Mouse (Mus musculus): ENCODE measurements around the gene Sec61b. TPM values are rescaled to one million over a fixed set of nuclear protein-coding genes. Genes with fewer than 3 reads are reported as not detected.
A peak's percentile ranks its signal among the peaks of the same experiment; 100 is the strongest.

The Sec61b gene
- 10 to 100 TPM; 26.6 to 27.8 TPM for total RNA-seq (2021)
- long read RNA-seq, experiment 1, transcript Sec61b-201 (4 exons, 564 nt) = major isoform, 20 of 23 reads
- long read RNA-seq, experiment 1, partial matches to known transcripts = 2 of 23 reads
- long read RNA-seq, experiment 1, other reads (novel, unspliced or antisense) = 1 of 23 reads
- long read RNA-seq, experiment 2, transcript Sec61b-201 (4 exons, 564 nt) = major isoform, 14 of 16 reads
- long read RNA-seq, experiment 2, partial matches to known transcripts = 1 of 16 reads
- long read RNA-seq, experiment 2, other reads (novel, unspliced or antisense) = 0 of 16 reads

GRCm38 (mm10) chr4:47473968-47474729 is at the start of gene Sec61b, which contains the start of gene Alg2:
Gene Sec61b (plus strand): TSS chr4:47474658.
Gene Alg2 (minus strand): TSS chr4:47474333.
- peak; percentile 96 for DNase-seq
- intact Hi-C loops (cut with DNase I) = no loop called here

DNA sequence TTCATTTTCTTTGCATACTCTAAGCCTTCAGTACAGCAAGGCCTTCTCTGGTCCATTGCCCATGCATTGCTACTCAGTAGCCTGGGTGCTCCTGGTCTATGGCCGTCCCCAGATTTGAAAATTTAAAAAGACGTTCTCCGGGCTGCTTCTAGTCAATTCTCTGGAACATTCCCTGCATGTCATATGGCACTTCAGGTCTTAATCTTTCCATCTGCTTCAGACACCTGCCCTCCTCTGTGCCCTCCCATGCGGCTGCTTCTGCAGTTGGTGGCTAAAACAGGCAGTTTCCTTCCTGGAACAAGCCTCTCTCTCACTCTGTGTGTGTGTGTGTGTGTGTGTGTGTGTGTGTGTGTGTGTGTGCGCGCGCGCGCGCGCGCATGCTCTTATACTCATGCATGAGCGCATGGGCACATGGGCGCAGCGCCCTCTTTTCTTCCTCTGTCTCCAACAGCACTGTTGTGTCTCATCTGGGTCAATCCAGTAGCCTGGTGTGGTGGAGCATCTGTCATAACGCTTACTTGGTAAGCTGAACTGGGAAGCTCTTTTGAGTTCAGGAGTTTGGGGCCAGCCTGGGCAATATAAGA is 49.1 kb upstream of the Sec61b start:
- intact Hi-C loops (cut with DNase I) = no loop called here
- no peak for DNase-seq

GRCm38 (mm10) chr4:47427606-47428005 is 46.9 kb upstream of the Sec61b start:
- no peak for DNase-seq
- intact Hi-C loops (cut with DNase I) = no loop called here

GRCm38 (mm10) chr4:47430557-47430956 is 43.9 kb upstream of the Sec61b start:
- intact Hi-C loops (cut with DNase I) = loop anchor here (10.0 kb wide), 2 partner anchors 614 to 794 kb away; partner anchors contain the start of gene Nr4a3
- no peak for DNase-seq

- DNase-seq = no peak
These were observed 43.4 kb upstream of the Sec61b start for GRCm38 (mm10) chr4:47431081-47431480.

DNA sequence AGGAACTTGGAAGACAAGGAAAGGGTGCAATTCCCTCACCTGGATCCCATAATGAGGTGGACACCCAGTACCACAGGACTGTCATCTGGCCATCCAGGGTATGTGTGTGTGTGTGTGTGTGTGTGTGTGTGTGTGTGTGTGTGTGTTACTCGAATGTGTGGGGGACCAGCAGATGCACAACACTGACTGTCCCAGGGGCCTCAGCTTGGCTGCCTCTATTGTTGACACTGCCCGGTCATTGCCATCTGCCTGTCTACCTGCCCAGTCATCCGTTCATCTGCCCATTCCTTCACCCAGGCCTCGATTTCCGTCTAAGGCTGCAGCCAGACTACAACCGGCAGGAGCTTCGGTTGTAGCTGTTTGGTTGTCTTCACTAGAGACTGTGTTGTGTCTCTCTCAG is 41.7 kb upstream of the Sec61b start:
- no peak for DNase-seq
- intact Hi-C loops (cut with DNase I) = loop anchor here (10.0 kb wide), 2 partner anchors 612 to 792 kb away; partner anchors contain the start of gene Nr4a3

More at GRCm38 (mm10) chr4:47431081-47431480, 43.4 kb upstream of the Sec61b start:
- intact Hi-C loops (cut with DNase I) = loop anchor here (10.0 kb wide), 2 partner anchors 614 to 794 kb away; partner anchors contain the start of gene Nr4a3

DNA sequence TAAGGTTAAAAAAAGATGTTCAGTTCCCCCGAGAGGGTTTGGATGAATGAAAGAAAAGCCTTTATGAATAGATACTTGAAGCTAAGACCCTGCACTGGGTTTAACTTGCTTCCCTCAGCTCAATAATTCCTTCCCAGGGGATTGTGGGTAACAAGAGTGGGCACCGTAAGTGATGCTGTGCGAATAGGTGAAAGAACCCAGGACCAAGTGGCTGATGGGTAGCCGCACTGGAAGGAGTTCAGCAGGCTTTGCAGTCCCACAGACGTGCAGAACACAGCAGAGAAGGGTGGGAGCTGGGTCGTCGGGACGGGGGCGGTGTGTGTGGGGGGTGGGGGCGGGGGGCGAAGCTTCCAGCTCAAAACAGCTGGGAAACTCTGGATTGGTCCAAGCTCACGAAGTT is 39.3 kb upstream of the Sec61b start:
- intact Hi-C loops (cut with DNase I) = loop anchor here (5.0 to 10.0 kb wide), 4 partner anchors 67 to 947 kb away; partner anchors contain the start of gene Nr4a3
- no peak for DNase-seq

DNA sequence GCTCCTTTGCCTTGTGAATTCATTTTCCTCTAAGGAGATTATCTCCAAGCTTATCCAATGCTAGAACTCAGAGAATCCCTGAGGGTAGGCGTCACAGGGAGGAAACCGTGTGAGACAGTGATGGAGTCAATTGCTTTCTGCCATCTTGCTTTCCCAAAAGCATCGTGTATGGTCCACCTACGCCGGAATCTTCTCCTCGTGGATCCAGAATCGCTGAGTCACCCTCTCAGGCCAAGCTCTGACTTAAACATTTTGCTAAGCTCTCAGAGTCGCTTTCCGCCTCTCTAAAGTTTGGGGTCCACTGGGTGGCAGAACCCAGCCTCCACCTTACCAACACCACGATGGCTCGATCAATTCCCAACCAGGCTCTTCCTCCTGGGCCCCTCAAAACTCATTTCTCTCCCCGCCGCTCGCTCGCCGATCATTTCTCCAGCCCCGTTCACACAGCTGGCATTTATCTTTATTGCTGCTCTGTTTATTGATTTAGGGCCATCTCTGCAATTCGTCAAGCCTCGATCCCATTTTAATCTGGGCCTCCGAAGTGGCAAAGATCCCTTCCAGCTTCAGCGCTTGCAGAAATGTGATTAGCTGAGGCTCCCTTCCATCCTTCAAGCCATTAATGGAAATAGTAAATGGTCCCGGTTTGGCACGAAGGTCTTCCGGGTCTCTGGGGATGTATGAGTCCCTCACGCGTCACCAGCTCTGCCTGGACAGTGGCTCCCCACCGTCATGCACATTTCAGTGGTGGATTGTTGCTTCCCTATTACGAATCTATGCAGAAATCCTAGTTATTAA is 38.7 kb upstream of the Sec61b start:
- intact Hi-C loops (cut with DNase I) = loop anchor here (5.0 to 10.0 kb wide), 4 partner anchors 67 to 947 kb away; partner anchors contain the start of gene Nr4a3
- no peak for DNase-seq

DNA sequence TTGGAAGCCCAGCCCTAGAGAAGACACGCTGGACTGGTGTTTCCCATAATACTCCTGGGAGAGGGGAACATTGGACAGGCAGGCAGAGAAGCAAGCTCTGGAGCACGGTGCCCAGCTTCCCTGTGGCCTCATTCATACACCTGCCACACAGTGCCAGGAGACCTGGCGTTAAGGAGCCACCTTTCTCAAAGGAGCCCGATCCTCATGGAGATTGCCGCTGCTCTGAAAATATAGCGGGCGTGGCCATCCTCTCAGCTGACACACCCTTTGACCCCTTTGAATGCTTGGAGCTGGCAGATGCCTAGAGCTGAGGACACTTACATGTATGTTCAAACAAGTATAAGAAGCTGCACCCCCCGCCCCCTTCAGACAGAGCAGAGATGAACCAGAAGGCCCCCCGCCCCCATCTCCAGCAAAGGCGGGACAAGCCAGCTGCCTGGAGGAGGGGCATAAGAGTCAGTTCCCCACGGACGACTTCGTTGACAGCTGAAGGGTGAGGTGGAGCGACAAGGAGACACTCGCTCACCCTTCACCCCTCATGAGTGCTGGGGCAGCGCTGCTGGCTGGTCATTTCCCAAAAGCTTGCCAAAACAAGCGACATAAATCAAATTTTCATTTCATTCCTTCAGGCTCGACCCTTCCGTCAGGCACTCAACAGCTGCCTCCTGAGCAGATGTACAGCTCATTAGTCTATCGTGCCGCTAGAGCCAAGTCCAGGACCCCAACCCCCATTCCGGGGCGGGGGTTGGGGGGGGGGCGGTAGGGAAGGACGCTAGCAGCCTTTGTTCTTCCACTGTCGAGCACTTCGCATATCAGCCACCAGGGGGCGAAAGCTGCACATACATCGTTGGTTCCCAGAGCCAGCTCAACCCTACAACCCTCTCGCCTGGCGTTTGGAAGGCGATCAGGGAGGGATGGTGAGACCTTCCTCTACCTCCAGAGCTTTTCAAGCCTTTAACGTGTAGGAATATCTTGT is 36.8 kb upstream of the Sec61b start:
- intact Hi-C loops (cut with DNase I) = loop anchor here (5.0 to 10.0 kb wide), 4 partner anchors 65 to 945 kb away; partner anchors contain the start of gene Nr4a3
- DNase-seq = peak; percentile 83 to 89

DNA sequence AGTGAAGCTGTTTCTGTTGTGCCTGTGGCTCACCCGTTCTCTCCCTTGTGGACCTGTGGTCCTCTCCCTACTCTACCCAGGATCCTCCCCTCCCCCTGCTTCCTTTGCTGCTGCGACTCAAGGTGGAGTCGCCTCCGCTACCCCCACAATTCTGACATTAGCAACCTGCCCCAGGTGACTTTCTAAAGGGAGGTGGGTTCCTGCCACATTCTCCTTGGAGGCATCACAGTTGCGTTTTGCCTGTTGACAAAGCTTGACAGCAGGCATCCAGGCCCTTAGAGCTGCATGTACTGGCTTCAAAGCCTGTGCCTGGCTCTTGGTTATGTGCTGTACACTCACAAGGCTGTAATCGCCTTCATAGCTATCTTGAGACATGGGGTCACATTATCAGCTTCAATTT is 35.5 kb upstream of the Sec61b start:
- intact Hi-C loops (cut with DNase I) = loop anchor here (5.0 to 10.0 kb wide), 4 partner anchors 63 to 943 kb away; partner anchors contain the start of gene Nr4a3
- DNase-seq = no peak

- DNase-seq = no peak
- intact Hi-C loops (cut with DNase I) = no loop called here
These were observed 33.5 kb upstream of the Sec61b start for GRCm38 (mm10) chr4:47440951-47441350.

DNA sequence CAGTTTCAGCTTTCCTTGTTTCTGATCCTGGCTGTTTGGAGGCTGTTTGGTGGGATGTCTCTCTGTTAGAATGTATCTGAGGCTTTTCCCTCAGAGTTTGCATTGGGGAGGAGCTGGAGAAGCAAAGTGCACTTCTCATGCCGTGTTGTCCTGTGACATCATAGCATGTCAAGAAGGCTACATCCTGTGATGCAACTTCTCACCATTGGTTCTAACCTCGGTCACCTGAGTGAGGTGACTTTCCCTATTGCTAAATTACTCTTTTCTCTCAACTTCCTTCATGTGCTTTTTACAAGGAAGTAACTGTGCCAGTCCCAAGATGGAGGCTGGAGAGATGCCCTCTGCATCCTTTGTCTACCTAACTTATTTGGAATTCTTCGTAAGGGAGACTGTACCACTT is 25.9 kb upstream of the Sec61b start:
- intact Hi-C loops (cut with DNase I) = no loop called here
- DNase-seq = no peak

- intact Hi-C loops (cut with DNase I) = no loop called here
These were observed 25.3 kb upstream of the Sec61b start for GRCm38 (mm10) chr4:47449116-47449515.

DNA sequence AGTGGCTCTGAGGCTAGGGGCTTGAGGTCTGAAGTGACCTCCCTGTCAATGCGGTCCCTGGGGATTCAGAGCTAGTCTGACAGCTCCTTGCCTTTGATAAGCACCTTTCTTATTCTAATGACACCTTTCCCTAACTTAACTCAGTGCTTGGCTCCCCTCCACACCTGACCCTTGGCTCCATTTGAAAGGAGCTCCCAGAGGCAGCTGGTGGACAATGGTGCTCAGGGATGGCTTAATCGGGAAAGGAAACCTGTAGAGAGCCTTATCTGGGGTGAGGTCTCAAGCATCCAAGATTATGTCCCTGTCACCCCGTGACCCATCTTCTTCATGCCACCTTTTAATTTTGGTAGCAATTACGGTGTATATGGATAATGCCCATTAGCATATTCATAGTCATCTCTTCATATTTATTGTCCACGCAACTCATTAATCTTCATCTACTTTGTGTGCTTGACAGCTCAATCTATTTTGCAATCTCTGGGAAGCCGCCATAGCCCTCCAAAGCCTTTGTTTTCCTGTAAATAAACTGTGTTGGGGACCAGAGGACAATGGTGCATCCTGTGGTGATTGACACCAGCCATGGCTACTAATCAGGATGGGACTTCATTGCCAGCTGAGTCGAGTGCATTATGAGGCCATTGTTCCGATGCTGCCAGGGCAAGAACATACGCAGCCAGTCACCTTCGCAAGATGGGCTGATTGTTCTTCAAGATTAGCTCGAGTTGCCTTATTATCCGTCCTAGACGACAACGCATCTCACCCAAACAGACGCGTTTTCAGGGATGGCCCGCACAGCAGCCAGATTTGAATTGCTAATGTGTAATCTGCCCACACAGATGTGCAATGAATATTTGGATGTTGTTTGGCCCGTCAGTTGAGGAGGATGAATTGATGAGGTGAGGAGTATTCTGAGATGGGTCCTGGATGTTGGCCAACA is 24.6 kb upstream of the Sec61b start:
- intact Hi-C loops (cut with DNase I) = no loop called here
- DNase-seq = no peak

More at GRCm38 (mm10) chr4:47449116-47449515, 25.3 kb upstream of the Sec61b start:
- DNase-seq = no peak

GRCm38 (mm10) chr4:47467196-47467595 is 7.3 kb upstream of the Sec61b start:
- intact Hi-C loops (cut with DNase I) = no loop called here
- DNase-seq = no peak

- no peak for DNase-seq
- intact Hi-C loops (cut with DNase I) = no loop called here
These were observed 881 bp upstream of the Sec61b start for GRCm38 (mm10) chr4:47473586-47473967.

DNA sequence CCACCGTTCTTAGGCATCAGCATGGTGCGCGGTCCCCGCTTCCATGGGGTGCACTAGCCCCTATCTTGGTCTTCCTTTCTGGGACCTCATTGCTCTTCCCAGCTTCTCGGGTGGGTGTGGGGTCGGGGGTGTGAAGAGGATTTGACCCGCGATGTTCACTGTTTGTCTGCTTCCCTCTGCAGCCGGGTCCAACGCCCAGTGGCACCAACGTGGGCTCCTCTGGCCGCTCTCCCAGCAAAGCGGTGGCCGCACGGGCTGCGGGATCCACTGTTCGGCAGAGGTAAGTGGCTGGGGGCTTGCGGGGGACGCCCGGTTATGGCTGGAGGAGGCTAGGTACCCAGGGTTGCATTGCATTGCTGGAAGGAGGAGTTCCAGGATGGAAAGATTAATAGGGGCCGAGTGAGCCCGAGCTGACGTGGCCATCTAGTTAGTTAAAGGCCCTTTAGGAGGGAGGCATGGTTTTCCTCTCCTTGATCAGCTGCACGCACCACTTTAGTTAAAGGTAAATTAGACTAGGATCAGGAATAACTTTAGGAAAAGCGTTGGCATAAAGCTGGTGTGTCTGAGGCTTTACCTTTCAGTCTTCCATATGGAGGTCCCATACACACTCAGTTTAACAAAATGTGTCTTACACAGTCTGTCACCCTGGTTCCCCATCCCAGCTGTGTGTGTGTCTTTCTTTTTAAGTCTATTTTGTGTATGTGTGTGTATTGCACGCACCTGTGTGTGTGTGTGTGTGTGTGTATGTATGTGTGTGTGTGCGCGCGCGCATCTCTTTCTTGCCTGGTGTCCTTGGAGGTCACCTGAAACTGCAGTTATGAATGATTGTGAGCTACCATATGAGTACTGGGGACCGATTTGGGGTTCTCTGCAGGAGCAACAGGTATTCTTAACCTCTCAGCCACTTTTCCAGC is 529 bp downstream of the Sec61b start:
- intact Hi-C loops (cut with DNase I) = no loop called here
- DNase-seq = no peak
